Mouse (Mus musculus) limb, embryonic 14.5 days (tissue): ENCODE measurements around the gene Gfra4. TPM values are rescaled to one million over a fixed set of nuclear protein-coding genes. Genes with fewer than 3 reads are reported as not detected.

Experiments used
- ATAC-seq: fragments of 200-750 bp; cut with Nextera tagmentation; 2 replicates; pipeline ENCODE4 v1.8.0; 2017; ENCODE audit warnings: low read depth, moderate number of reproducible peaks, moderate TSS enrichment; ENCODE audit not compliant: low FRiP score
- DNase-seq: peaks from one replicate; pipeline ENCODE4 v3.0.0-alpha.2; 2015; ENCODE audit warnings: low spot score
- H3K27ac ChIP-seq: fragments of 300-500 bp; sonication (generic); replicated peaks from 2 replicates; pipeline ENCODE4 v1.5.1; 2014; ENCODE audit warnings: low read depth, mild to moderate bottlenecking, low read length, moderate library complexity, mixed read lengths
- H3K27me3 ChIP-seq: fragments of 300-500 bp; sonication (generic); 2 replicates; pipeline ENCODE4 v1.6.1; 2014; ENCODE audit warnings: low read length, mixed read lengths; ENCODE audit not compliant: control insufficient read depth, insufficient read depth
- H3K36me3 ChIP-seq: fragments of 300-500 bp; sonication (generic); 2 replicates; pipeline ENCODE4 v1.6.1; 2014; ENCODE audit warnings: mild to moderate bottlenecking, low read length, moderate library complexity, mixed read lengths; ENCODE audit not compliant: control insufficient read depth, insufficient read depth
- H3K4me1 ChIP-seq: fragments of 300-500 bp; sonication (generic); 2 replicates; pipeline ENCODE4 v1.6.1; 2014; ENCODE audit warnings: antibody characterized with exemption, low read length, mixed read lengths; ENCODE audit not compliant: control insufficient read depth, insufficient read depth
- H3K4me2 ChIP-seq: fragments of 300-500 bp; sonication (generic); replicated peaks from 2 replicates; pipeline ENCODE4 v1.6.1; 2014; ENCODE audit warnings: low read depth, mild to moderate bottlenecking, low read length, moderate library complexity; ENCODE audit not compliant: severe bottlenecking
- H3K4me3 ChIP-seq: fragments of 300-500 bp; sonication (generic); replicated peaks from 2 replicates; pipeline ENCODE4 v1.5.1; 2014; ENCODE audit warnings: low read length
- H3K9ac ChIP-seq: fragments of 300-500 bp; sonication (generic); 2 replicates; pipeline ENCODE4 v1.6.1; 2014; ENCODE audit warnings: mild to moderate bottlenecking, low read depth, low read length, moderate library complexity; ENCODE audit not compliant: severe bottlenecking
- H3K9me3 ChIP-seq: fragments of 300-500 bp; sonication (generic); 2 replicates; pipeline ENCODE4 v1.6.1; 2016; ENCODE audit warnings: low read length; ENCODE audit not compliant: control insufficient read depth
- POLR2A ChIP-seq: fragments of 200-500 bp; IDR thresholded peaks from 2 replicates; pipeline ENCODE4 v1.8.0; 2012; ENCODE audit warnings: inconsistent platforms, mild to moderate bottlenecking, moderate library complexity, borderline replicate concordance; ENCODE audit not compliant: insufficient read depth, insufficient read length; ENCODE audit errors: extremely low read depth
- WGBS: fragments of 180-500 bp; shearing (Covaris S2); extraction: QIAGEN DNeasy Blood & Tissue Kit; methylation state at CpG from one replicate; pipeline ENCODE4 v1.1.7; 2014; 5-methylcytosine and 5-hydroxymethylcytosine counted together
- polyA plus RNA-seq, 2 experiments: library from polyadenylated mRNA; depleted of rRNA in 1 of 2; stranded (reverse) in 1 of 2; unstranded in 1 of 2; fragments of >200 nt; fragmentation: Nextera tagmentation in 1 of 2; extraction: Ambion mirVana in 1 of 2; gene quantifications; 2 replicates each; pipeline versions ENCODE4 v1.2.1 to v1.2.3; 2012 to 2014

Gfra4 gene
- 56.1 and 72.8 TPM in 2 replicates for polyA plus RNA-seq (2012; rRNA removed)
- polyA plus RNA-seq (2014; fragmentation: Nextera tagmentation; extraction: Ambion mirVana): 33.3 and 38.6 TPM in 2 replicates

DNA sequence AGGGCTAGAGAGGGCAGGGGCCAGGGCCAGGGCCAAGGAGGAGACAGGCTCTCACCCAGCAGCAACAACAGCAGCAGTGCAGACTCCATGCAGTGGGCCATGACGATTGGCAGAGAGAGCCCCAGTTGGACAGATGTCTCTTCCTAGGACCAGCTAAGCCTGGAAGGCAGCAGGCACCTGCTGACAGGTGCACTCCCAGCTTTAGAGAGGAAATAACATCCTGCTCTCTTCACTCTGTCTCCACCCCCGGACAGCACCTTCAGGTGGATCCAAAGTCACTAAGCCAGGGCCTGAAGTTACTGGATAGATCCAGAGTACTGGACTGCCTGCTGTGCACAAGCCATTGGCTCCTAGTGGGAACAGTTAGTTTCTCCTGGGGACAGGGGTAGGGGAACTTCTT lies at the start of gene Gfra4:
Gene Gfra4, minus strand, starts transcription at position 101 of the 400 bp plus-strand sequence.
- peak within 1 kb of the TSS; percentile 98 for H3K4me2 ChIP-seq
- no peak for ATAC-seq
- TF ChIP-seq POLR2A: no peak
- no peak within 1 kb of the TSS for H3K9ac ChIP-seq
- WGBS: 78% methylated on average over 2 of the region's 2 CpGs
- DNase-seq: no peak
- peaks cover 24% of the 10 kb centered on the region for H3K4me1 ChIP-seq
- H3K27me3 ChIP-seq: peaks cover 27% of the 10 kb centered on the region
- H3K27ac ChIP-seq: no peak within 1 kb of the TSS
- H3K4me3 ChIP-seq: peak within 1 kb of the TSS; percentile 63
- H3K36me3 ChIP-seq: no peaks in the 10 kb centered on the region
- H3K9me3 ChIP-seq: no peaks in the 10 kb centered on the region

DNA sequence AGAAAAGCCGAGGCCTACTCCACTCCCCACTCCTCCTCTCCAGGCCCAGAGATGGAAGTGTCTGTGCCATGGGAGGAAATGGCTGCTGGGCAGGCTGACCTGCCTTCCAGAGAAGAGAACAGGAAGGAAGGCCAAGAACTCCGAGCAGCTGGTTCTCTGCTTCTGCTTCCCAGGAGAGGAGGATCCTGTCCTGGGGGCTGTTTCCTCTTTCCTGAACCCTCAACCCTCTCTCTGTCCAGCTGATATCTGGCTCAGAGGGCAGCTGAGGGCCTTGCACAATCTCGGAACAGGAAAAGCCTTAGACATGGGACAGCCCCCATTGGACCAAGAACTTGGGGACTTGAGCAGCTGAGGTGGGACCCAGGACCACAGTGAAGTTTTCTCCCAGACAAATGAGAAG lies 48.0 kb upstream of the Gfra4 start:
- no peak overlapping the region for H3K27ac ChIP-seq
- no peak overlapping the region for H3K4me2 ChIP-seq
- no peaks in the 10 kb centered on the region for H3K4me1 ChIP-seq
- no peak overlapping the region for H3K4me3 ChIP-seq
- WGBS: 66% methylated on average over 3 of the region's 3 CpGs
- no peak for TF ChIP-seq POLR2A
- no peak overlapping the region for H3K9ac ChIP-seq
- no peaks in the 10 kb centered on the region for H3K27me3 ChIP-seq
- no peaks in the 10 kb centered on the region for H3K9me3 ChIP-seq
- no peak for DNase-seq
- no peaks in the 10 kb centered on the region for H3K36me3 ChIP-seq
- ATAC-seq: no peak

DNA sequence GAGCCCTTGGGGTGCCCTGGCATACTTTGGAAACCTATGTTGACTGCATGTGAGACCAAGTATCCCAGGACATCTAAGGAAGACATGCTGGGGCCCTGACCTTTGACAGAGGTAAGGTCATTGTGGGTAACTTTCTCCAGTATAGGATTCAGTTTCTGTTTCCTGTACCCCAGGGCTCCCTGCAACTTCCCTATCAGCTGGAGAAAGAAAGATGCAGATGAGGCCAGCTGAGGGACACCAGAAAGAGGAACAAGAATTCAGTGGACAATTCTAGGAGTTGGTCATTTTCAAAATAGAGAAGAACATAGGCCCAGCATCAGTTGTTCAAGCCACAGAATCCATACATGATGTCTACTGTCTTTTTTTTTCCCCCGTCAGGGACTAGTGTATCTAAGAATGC lies 46.7 kb upstream of the Gfra4 start:
- Histone ChIP-seq H3K9me3 (no peaks in the 10 kb centered on the region), H3K36me3 (no peaks in the 10 kb centered on the region), H3K4me2 (no peak overlapping the region), H3K9ac (no peak overlapping the region), H3K27me3 (no peaks in the 10 kb centered on the region), H3K4me3 (no peak overlapping the region), H3K4me1 (no peaks in the 10 kb centered on the region), H3K27ac (no peak overlapping the region)
- 86% methylated on average over 1 of the region's 1 CpGs for WGBS
- ATAC-seq (no peak), DNase-seq (no peak)
- no peak for TF ChIP-seq POLR2A

DNA sequence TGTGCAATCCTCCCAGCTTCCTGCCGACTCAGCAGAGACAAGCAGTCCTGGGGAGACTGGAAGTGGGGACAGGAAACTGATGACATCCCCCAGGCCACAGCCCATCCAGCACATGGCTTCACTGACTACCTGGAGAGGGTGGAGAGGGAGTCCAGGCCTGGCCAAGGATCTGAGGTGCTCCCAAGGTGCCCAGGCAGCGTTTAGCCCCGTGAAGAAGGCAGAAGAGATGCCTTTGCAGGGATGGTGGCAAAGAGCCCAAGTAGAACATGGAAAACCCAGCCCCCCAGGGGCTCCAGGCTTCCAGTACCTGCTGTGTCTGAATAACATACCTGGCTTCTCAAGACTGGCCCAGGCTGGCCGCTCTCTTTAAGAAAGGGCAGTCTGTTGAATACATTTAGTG lies 45.7 kb upstream of the Gfra4 start:
- Histone ChIP-seq H3K9ac (no peak overlapping the region), H3K9me3 (no peaks in the 10 kb centered on the region), H3K27me3 (no peaks in the 10 kb centered on the region), H3K4me1 (no peaks in the 10 kb centered on the region), H3K4me3 (no peak overlapping the region), H3K4me2 (no peak overlapping the region), H3K36me3 (no peaks in the 10 kb centered on the region), H3K27ac (no peak overlapping the region)
- WGBS: 83% methylated on average over 4 of the region's 4 CpGs
- DNase-seq: no peak
- no peak for TF ChIP-seq POLR2A
- ATAC-seq: no peak

DNA sequence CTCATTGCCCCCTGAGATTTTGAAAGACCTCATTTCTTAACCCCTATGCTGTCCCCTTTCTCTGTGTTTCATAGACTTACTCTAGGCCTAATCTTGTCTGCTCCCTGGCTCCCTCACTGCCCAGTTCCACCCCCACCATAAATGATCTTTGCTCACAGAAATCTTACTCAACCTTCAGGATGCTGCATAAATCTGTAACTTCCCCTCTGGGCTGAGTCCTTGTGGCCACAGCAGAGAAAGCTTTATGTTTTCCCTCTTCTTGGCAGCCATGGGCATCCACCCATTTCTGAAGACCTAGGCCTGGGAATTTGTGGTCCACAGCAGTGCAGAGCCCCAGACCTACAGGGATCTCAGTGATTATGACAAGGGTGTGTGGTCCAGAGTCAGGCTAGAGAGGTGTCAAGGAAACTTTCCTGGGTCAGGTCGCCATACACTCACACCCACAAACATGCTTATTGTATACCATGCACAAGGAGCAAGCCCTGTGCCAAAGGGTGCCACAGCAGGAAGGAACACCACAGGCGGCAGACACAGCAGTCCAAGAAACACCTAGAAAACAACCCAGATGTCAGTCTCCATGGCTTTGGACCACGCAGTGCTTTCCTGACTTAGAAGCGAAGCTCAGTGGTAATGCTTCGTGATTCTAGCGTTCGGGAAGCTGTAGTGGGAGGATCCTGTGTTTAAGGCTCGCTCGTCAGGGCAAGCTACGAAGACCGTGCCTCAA lies 43.9 kb upstream of the Gfra4 start, which contains the start of gene Siglec1:
Gene Siglec1, minus strand, starts transcription at position 99 of the 724 bp plus-strand sequence.
- H3K9ac ChIP-seq: no peak within 1 kb of the TSS
- no peaks in the 10 kb centered on the region for H3K4me1 ChIP-seq
- H3K9me3 ChIP-seq: no peaks in the 10 kb centered on the region
- 84% methylated on average over 11 of the region's 11 CpGs for WGBS
- no peaks in the 10 kb centered on the region for H3K36me3 ChIP-seq
- TF ChIP-seq POLR2A: no peak
- no peak within 1 kb of the TSS for H3K27ac ChIP-seq
- no peak for ATAC-seq
- no peak within 1 kb of the TSS for H3K4me3 ChIP-seq
- H3K4me2 ChIP-seq: no peak within 1 kb of the TSS
- no peak for DNase-seq
- H3K27me3 ChIP-seq: no peaks in the 10 kb centered on the region
